Mouse (Mus musculus): ENCODE data around the gene Padi1.

GRCm38 (mm10) chr4:140853626-140854025 lies 8.0 kb upstream of the Padi1 start:
- TF ChIP-seq GATA1 (IDR thresholded peaks at IDR 0.05; ENCODE audit: borderline replicate concordance, low read length) (no peak), FLI1 (IDR thresholded peaks at IDR 0.05; ENCODE audit: low read length) (no peak)
